Mouse (Mus musculus) thymus, postnatal 25 days (tissue): ENCODE data around the gene Prss57.
"Not testable (repeated sequence)": the region's sequence is repeated elsewhere in the genome, so short reads cannot be mapped to it uniquely, and the experiment has no call there.

Experiments
- DNase-seq: peaks from one replicate; pipeline ENCODE4 v3.0.0; 2022

The Prss57 gene

DNA sequence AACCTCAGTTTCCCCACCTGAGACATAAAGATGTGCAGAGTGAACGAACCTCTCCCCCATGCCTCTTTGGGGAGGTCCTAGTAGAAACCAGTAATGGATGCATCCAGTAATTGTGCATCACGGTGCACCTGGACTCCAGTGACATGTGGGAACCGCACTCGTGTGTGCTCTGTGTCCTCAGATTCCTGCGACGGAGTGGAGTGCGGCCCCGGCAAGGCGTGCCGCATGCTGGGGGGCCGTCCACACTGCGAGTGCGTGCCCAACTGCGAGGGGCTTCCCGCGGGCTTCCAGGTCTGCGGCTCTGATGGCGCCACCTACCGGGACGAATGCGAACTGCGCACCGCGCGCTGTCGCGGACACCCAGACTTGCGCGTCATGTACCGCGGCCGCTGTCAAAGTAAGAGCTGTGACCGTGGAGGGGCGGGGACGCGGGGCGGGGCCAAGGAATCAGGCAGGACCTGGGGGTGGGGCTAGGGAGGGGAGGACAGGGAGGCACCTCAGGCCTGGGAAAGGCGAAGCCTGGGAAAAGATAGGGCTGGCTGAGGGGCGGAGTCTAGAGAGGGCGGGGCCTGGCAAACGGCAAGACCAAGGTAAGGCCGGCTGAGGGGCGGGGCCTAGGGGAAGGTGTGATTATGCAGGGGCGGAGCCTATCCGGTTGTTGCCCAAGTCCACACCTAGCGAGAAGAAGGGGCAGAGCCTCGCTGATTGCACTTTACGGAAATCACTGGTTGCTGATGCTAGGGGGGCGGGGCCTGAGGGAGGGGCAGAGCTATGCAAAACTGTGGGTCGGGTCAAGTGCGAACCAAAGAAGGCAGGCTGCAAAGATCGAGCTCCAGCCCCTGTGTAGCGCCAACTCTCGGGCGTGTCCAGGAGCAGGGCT lies 10.7 kb downstream of the Prss57 start:
- peak; percentile 94 for DNase-seq

DNA sequence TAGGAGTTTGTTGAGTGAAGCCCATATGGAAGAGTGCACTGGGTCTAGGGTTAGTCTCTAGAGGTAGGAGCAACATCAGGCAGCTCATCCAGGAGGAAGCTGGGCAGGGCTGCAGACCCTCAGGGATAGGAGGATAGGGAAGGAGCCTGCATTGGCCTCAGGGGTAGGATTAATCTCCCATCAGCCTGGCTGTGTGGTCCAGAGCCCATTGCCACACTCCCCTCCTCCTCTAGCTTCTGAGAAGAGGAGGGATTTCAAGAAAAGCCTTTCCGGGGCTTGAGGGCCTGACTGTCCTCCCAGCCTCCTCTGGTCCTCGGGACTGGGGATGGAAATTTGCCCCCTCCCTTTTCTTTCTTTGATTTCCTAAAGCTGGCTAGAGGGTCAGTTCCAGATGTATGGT lies 11.6 kb downstream of the Prss57 start:
- no peak for DNase-seq

DNA sequence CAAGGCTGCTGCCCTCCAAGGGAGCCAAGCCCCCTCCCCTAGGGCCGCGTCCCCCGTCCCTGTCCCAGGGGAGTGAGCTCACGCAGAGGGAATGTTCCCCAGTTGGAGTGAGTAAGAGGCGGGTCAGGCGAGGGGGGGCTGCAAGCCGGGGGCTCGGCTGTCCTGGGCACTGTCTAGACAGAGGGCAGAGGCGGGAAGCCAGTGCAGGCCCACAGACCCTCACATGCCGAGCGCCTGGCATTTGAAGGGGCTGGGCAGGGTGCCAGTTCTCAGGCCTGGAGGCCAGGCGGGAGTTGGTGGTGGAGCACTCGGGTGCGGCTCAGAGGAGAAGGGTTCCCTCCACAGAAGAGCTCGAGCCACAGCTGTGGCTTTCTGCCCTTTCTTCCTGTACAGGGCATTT lies 12.8 kb downstream of the Prss57 start:
- no peak for DNase-seq

DNA sequence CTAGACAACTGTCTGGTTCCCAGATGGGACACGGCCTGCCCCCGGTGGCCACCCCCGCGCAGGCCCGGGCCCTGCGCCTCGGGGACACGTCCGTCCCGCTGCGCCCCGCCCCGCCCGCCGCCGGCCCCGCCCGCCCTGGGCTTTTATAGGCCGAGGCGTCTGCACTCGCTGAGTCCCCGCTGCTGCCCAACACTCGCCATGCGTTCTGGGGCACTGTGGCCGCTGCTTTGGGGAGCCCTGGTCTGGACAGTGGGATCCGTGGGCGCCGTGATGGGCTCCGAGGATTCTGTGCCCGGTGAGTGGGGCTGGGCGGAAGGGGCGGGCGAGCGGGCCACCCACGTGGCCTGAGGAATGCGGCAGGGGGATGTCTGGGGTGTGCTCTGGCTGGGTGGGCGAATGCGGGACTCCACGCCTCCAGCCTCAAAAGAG lies 13.6 kb downstream of the Prss57 start, which contains the start of gene Fstl3:
Gene Fstl3, plus strand, starts transcription at position 170 of the 429 bp plus-strand sequence.
- DNase-seq: no peak

DNA sequence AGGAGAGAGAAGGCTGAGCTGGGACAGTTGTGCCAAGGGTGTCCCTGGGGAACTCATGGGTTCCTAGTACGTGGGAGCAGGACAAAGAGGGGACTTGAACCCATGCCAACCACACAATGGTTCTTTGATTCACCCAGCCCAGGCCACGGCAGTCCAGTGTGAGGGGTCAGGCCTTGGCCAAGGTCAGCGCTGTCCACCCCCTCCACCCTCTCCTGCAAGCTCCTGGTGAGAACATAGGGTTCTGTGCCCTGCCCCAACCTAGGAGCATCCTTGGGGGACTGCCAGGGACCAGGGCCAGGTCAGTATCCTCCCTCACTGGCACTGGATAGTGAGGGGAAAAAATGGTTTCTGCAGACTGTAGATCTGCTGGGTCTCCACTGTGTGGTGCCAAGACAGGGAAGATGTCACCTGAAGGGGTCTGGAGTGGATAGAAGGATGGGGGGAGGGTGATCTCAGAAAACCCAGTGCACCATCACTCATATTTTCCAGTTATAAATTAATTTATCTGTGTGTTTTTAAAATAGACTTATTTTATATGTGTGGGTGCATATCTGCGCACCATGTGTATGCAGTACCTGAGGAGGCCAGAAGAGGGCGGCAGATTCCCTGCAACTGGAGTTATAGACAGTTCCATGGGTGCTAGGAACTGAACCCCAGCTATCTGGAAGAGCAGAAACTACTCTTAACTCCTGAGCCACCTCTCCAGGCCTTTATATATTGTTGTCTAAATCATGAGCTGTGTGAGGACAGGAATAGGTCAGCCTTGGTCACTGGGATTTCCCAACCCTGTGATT lies 16.1 kb downstream of the Prss57 start:
- DNase-seq: no peak

DNA sequence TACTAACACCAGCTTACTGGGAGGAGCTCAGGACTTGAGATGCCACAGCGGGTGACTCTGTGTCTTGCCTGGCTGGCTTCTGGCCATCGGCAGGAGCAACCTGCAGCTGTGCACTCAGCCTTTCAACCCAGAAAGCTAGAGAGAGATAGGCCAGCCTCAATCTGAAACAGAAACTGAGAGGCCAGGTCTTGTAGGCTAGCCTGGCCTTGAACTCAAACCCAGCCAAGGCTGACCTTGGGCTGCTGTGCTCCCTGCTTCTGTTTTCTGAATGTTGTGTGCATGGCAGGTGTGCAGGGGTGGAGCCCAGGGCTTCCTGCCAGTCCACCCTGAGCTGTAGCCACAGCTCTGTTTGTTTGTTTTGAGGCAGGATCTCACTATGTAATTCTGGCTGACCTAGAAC lies 17.6 kb downstream of the Prss57 start:
- DNase-seq: no peak

DNA sequence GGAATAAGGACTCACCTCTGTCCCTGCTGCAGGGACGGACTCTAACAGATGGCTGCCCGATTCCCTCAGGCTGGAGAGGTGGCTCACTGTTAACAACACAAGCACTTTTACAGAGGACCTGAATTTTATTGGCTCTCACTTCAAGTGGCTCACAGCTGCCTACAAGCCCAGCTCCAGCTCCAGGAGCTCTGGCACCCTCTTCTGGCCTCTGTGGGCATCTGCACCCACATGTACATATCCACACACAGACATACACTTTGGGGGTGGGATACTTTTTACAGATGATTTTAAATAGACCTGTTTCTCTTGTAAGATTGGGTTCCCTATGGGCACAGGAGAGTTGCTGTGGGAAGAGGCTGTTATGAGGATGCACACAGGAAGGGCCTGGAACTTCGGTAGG lies 18.4 kb downstream of the Prss57 start:
- no peak for DNase-seq

DNA sequence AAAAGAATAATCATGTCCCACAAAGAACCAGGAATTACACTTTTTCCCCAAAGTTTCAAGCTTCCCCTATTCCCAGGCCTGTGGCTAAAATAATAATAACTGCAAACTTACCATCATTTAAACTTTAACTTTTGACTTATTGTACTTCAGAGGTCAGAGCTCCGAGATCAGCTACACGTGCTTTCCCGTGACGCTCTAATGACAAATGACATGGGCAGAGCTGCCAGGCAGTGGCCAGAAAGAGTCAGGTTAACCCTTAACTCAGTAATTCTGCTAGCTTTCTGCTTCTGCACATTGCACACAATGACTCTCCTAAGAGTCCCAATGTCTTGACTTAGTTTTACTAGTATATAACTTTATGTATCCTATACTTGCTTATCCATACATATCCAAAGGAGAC lies 21.4 kb downstream of the Prss57 start:
- no peak for DNase-seq

DNA sequence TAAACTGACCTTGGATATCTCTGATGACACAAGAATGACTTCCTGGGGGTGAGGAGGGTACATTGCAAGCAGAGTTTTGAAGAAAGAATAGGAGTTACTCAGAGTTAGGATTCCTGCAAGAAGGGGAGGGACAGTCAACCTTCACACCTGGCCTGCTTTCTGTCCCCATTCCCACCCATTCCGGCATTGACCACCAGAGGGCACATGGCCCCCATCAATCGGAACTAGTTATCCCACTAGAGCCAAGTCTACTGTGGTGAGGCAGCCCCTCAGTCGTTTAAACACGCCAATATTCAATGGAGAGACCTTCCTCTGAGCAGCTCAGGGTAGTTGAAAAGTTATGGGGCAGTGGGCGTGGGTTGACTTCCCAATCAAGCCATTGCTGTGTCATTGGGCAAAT lies 22.4 kb downstream of the Prss57 start:
- DNase-seq: peak; percentile 84

DNA sequence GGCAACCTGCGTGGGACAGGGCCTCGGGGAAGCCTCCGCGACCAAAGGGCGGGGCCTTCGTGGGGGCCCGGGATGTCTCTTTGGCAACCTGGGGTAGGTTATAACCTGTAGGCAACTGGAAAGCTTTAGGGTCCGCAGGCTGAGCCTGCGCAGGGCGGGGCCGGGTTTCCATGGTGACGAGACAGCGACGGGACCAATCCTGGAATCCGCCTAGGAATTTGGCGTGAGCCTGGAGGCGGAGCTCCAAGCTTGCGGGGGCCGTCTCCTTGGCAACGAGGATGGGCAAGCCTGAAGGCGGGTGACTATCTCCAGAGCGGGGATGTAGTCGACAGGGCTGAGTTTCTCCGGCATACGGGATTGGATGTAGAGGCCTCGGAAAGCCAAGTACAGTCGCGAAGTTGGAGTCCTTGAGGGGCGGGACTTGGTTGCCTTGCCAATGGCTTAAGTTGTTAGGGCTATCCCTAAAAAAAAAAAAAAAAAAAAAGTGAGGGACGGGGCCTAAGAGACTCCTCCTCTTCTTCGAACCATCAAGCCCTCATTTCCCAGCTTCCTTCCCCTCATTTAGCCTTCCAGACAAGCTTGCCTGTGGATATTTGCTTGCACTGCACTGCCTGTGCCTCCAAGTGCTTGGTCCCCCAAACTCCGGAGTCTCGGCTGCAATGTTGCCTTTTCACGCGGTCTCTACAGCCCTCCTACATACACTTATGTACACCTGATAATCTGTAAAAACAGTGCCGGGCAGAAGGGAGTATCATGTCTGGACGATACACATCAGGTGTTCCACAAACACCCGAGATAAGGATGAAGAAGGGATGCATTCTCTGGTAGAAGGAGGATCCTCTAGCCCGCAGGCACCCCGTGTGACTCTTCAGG lies 23.2 kb downstream of the Prss57 start:
- DNase-seq: peak; percentile 70

DNA sequence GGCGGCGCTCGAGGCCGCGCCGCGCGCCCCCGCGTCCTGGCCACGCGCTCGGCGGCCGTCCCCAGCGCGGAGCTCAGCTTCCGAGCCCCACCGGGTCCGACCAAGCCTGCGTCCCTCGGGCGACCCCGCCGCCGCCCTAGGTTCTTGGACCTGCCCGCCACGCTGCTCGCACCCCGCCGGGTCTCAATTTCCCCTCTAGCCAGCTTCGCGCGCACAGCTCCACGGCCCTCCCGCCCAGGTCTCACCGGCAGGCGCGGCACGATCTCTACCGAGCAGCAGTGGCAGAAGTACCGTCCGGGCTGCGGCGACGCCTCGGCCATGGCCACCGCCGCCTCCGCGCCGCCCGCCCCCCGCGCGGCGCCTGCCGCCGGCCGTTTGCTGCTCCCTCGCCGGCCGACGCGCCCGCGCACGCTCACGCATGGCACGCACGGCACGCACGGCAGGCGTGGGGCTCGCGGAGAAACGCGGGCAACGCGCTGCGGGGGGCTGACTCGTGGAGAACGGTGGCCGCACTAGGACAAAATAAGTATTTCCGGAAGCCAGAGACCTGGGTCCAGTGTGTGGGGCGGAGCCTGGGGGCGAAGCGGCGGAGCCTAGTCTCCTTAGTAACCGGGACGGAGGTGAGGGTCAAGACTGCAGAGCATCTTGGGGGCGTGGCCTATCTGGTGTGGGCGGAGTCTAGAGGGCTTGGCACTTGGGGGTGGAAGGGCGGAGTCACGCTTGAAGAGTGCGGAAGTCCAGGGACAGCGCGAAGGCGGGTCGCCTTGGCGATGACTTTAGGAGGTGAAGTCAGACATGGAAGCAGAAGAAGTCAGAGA lies 24.0 kb downstream of the Prss57 start, which contains the start of gene Rnf126:
Gene Rnf126, minus strand, starts transcription at position 445 of the 818 bp plus-strand sequence.
- peak; percentile 100 for DNase-seq

DNA sequence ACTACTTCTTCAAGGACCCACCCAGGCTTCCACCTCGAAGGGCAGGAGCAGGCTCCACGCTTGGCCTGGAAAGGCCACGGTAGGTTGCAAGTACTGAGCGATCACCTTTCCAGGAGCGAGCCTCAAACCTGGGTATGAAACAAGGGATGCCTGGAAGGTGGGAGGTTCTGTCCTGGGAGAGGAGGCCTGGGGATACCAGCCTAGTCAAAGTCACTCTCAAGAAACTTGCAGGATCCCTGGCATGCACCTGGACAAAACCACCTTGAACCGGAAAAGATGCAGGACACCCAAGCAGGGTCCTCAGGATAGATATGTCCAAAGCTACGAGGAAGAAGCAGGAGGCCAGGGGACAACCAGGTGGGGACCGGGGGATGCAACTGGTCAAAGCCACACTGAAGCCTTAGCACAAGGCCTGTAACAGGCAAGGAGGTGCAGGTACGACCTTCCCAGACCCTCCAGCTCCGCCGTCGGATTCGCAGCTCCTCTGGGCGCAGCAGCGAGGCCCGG lies 24.7 kb downstream of the Prss57 start:
- no peak for DNase-seq

DNA sequence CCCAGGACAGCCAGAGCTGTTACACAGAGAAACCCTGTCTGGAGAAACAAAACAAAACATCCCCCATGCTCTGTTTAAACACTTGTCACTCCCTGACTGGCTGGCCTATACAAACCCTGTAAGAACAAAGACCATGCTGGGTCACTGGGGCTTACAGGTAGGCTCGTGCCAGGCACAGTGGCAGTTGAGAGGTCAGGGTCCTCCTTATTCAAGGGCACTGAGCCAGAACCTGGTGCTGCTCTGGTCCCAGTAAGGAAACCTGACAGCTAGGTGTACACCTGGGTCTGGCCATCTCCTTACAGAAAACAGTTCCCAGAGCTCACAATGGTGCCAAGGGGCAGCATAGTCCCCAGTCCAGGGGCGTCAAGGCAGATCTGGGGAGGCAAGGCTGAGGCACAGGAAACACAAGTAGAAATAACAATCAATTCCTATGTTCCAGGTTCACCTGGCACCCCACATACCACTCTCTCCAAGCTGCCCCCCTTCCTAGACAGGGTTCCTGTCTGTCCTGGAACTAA lies 25.5 kb downstream of the Prss57 start:
- no peak for DNase-seq

DNA sequence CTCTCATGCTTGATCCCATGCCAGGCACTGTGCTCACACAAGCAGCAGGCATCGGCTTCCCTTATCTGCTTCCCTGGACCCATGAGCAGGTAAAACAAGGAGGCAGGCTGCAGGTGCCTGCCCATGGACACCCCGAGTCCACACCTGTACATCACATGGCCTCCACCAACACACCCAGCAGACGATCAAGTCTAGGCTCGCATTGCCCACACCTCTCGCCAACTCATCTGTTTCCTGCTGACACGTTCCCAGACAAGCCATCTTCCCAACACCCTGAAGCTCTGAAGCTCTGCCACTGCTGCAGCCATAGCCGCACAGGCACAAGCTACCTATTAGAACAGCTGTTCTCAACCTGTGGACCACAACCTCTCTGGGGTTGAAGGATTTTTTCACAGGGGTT lies 26.5 kb downstream of the Prss57 start:
- no peak for DNase-seq

DNA sequence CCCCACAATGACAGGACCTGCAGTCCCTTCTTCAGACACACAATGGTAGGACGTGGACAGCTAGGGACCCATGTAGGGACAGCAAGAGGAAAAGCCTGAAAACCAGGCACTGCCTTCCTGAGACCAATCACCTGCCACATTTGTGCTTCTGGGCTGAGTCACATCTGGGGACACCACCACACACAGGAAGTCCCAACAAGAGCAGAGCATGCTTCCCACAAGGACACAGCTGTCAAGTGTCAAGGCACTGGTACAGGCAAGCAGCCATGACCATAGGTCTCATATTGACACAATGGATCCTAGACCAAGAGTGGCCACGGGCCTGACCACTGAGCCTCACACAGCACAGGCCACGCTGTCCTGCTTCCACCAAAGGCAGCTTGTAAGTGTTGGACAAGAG lies 27.9 kb downstream of the Prss57 start:
- no peak for DNase-seq

DNA sequence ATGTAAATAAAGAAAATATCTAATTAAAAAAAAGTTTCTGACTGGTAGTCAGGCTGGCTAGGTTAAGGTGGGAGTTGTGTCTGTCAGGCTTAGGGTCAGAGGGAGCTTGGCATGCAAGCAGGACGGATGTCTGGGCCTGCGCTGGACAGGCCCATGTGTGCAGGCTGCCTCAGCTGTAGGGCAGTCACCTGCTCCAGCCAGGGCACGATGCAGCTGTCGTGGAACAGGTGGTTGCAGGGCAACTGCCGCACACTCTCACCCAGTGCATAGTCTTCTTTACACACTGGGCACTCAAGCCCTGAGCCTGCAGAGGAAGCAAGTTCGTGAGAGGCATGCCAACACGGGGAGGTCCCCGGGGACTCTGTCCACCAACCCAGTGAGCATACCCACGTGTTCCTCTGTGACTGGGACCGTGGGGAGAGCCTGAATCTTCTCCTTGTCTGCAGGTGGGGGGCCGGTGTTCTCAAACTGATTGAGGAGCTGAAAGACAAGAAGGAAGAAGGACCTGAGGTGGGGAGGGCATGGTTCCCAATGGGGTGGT lies 30.1 kb downstream of the Prss57 start:
- DNase-seq: no peak

DNA sequence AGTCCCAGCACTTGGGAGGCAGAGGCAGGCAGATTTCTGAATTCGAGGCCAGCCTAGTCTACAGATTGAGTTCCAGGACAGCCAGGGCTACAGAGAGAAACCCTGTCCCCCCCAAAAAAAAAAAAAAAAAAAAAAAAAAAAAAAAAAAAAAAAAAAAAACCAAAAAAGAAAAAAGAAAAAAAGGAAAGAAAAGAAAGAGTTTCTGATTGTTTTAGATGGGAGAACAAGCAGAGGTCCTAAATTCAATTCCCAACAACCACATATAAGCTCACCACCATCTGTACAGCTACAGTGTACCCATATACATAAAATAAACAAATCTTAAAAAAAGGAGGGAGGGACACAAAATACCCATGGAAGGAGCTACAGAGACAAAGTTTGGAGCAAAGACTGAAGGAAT lies 31.1 kb downstream of the Prss57 start:
- not testable (repeated sequence) for DNase-seq

DNA sequence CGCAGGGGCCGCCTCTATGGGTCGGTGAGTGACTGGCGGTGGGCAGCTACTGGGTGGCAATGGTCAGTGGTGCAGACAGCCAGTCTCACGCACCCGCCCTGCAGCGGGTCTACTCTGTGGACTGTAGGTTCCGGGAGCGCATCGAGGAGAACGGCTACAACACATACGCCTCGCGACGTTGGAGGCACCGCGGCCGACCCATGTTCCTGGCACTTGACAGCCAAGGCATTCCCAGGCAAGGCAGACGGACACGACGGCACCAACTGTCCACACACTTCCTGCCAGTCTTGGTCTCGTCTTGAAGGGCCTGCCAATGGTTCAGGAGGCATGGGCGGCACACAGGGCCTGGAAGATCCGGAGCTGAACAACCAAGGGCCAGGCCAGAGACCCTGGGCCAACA lies 34.1 kb downstream of the Prss57 start:
- DNase-seq: no peak

DNA sequence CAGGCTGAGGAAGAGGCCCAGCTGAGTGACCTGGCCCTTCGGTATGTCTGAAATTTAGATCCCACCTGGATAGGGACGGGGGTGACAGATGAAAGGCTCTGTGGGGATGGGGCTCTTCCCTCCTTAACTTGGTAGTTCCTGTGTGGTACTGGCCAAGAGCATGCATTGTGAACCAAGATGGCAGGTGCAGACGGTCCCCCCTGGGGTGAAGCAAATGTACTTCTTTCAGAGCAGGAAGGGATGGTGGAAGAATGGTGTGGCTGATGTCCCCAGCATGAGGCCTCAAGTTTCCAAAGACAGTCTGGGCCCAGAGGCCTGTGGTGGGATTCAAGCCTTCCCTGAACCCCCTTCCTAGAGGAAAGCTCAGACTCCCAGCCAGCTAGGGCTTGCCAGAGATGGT lies 34.9 kb downstream of the Prss57 start:
- DNase-seq: no peak

DNA sequence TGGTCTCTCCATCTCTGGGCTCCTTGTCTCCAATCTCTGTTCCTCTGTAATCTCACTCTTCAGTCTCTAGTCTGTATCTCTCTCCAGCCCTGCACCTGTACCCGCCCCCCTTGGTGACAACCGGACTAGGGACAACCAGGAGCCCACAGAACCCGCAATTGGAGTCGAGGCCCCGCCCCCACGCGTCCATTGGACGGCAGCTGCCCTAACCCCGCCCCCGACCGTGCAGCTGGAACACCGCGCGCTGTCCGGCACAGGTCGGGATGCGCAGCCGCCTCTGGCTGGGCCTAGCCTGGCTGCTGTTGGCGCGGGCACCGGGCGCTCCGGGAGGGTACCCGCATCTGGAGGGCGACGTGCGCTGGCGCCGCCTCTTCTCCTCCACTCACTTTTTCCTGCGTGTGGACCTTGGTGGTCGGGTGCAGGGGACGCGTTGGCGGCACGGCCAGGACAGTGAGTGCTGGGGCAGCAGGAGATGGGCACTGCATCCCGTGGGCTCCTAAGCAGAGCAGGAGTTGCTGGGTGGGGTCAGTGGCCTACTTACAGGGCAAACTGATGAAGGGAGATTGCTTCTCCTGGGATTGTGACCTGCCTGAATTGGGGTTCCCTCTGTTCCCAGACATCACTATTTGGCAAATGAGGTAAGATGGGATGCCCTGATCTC lies 35.8 kb downstream of the Prss57 start, which contains the start of gene Fgf22:
Gene Fgf22, plus strand, starts transcription at position 221 of the 661 bp plus-strand sequence.
- DNase-seq: peak; percentile 28

DNA sequence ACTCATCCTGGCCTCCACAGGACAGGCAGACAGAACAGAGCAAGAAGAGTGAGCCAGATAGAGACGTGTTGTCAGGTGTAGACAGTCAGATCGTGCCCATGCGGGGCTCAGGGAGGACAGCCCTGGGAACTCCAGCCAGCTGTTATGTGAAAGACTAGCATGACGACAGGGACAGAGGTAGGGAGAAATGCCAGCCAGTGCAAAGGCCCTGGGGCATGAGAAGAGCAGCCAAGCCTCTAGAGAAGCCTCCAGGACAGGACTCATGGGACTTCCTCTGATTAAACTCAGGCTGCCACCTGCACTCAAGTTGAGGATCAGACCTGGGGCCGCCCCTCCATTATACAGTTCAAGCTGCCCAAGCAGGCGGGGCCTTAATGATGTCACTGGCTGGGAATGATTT lies 42.3 kb downstream of the Prss57 start:
- DNase-seq: no peak
